Mouse (Mus musculus) ES-Bruce4 (cell line): ENCODE measurements around the gene Pphln1.

Experiments
- CTCF ChIP-seq: IDR thresholded peaks from one replicate; pipeline ENCODE4 v1.8.1; 2011; ENCODE audit warnings: low read depth, low read length
- EP300 ChIP-seq: IDR thresholded peaks from 2 replicates; pipeline ENCODE4 v1.6.1; 2011; ENCODE audit warnings: low read depth, low read length; ENCODE audit not compliant: insufficient read depth
- POLR2A ChIP-seq: IDR thresholded peaks from one replicate; pipeline ENCODE4 v1.8.1; 2011; ENCODE audit warnings: low read length; ENCODE audit not compliant: insufficient read depth

DNA sequence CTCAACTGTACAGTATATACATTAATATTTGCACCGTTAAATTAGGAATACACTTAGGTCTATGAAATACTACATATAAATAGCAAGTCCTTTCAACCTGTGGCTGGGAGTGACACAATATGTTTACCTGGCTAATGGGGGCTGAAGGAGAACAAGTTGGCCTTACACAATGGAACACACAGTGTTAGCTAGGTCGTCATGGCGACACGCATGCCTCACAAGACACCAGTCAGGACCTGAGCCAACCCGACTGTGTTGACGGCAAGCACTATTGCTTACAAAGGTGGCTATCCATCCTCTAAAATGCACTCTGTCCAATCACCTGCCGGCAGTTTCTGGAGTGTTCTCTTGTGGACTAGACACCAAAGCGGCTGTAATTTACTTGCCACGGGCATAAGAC lies 101.7 kb downstream of the Pphln1 start:
- no peak for TF ChIP-seq POLR2A
- no peak for TF ChIP-seq CTCF
- no peak for TF ChIP-seq EP300
